Mouse (Mus musculus): ENCODE measurements around the gene Prm2. TPM values are rescaled to one million over a fixed set of nuclear protein-coding genes. Genes with fewer than 3 reads are reported as not detected.

Prm2 gene
- polyA plus RNA-seq, 1 experiment from 2014 or later: not detected

DNA sequence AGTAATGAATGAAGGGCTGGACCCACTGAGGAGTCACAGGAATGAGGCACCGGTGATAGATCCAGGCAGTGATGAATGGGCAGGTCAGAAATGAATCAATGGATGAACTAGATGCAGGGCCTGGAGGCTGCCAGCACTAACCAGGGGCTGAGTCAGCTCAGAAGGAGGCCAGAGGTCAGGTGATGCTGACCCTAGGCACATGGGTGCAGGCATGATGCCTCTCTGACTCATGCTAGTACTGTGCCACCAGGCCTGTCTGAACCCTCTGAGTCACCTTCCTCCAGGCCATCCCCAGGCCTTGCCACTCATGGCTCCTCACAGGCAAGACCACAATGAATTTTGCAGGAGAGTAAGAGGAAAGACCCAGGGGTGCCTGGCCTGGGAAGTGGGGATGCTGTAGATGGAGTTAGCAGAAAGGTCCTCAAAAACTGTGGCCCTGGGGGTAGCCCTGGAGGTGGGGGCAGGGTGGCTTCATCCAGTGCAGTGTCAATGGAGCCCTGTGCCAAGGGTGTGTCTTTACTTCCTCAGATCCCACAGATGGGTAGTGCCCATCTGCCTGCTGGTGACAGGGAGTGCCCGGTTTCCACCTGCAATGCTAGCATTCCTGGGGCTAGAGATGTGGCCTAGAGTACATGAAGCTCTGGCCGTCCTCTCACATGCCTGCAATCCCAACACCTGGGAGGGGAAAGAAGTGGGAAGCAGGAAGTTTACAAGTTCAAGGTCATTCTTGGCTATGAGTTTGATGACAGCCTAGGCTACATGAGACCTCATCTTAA lies 41.2 kb downstream of the Prm2 start:
- no peaks in the 10 kb centered on the region for H3K27me3 ChIP-seq (replicated peaks; ENCODE audit: control insufficient read depth, insufficient read depth, low read length)
- no peak overlapping the region for H3K4me2 ChIP-seq (ENCODE audit: low read length)
- no peaks in the 10 kb centered on the region for H3K36me3 ChIP-seq (ENCODE audit: control insufficient read depth, insufficient read depth, low read length)
- H3K9me3 ChIP-seq (ENCODE audit: control insufficient read depth, low read length): no peaks in the 10 kb centered on the region
- WGBS: 80% methylated on average over 3 of the region's 3 CpGs
- H3K27ac ChIP-seq (ENCODE audit: low read depth, low read length): no peak overlapping the region
- H3K9ac ChIP-seq (ENCODE audit: low read depth, low read length): no peak overlapping the region
- no peak overlapping the region for H3K4me3 ChIP-seq (ENCODE audit: low read length)
- no peak; the same call in 1 of the 2 replicates for ATAC-seq
- H3K4me1 ChIP-seq (ENCODE audit: control insufficient read depth, insufficient read depth, low read depth, low read length): peaks cover 2% of the 10 kb centered on the region

- H3K9me3 ChIP-seq (ENCODE audit: control insufficient read depth, low read length): no peaks in the 10 kb centered on the region
- peak; percentile 70 for ATAC-seq
- no peak overlapping the region for H3K27ac ChIP-seq (ENCODE audit: low read depth, low read length)
- H3K4me2 ChIP-seq (ENCODE audit: low read length): no peak overlapping the region
- no peak overlapping the region for H3K4me3 ChIP-seq (ENCODE audit: low read length)
- 50% methylated on average over 7 of the region's 7 CpGs for WGBS
- H3K4me1 ChIP-seq (ENCODE audit: control insufficient read depth, insufficient read depth, low read depth, low read length): peaks cover 4% of the 10 kb centered on the region
- H3K9ac ChIP-seq (ENCODE audit: low read depth, low read length): 0 out of 2 replicates have a peak overlapping the region, but pooled peaks have one; percentile 3
- H3K27me3 ChIP-seq (replicated peaks; ENCODE audit: control insufficient read depth, insufficient read depth, low read length): no peaks in the 10 kb centered on the region
- H3K36me3 ChIP-seq (ENCODE audit: control insufficient read depth, insufficient read depth, low read length): no peaks in the 10 kb centered on the region
These were observed 46.1 kb downstream of the Prm2 start for GRCm38 (mm10) chr16:10749824-10750223.

GRCm38 (mm10) chr16:10749226-10749625 lies 46.7 kb downstream of the Prm2 start:
- no peaks in the 10 kb centered on the region for H3K27me3 ChIP-seq (replicated peaks; ENCODE audit: control insufficient read depth, insufficient read depth, low read length)
- no peaks in the 10 kb centered on the region for H3K9me3 ChIP-seq (ENCODE audit: control insufficient read depth, low read length)
- ATAC-seq: peak; percentile 17; the same call in 1 of the 2 replicates
- no peak overlapping the region for H3K4me2 ChIP-seq (ENCODE audit: low read length)
- peaks cover 4% of the 10 kb centered on the region for H3K4me1 ChIP-seq (ENCODE audit: control insufficient read depth, insufficient read depth, low read depth, low read length)
- WGBS: 71% methylated on average over 7 of the region's 7 CpGs
- H3K27ac ChIP-seq (ENCODE audit: low read depth, low read length): no peak overlapping the region
- H3K4me3 ChIP-seq (ENCODE audit: low read length): no peak overlapping the region
- no peaks in the 10 kb centered on the region for H3K36me3 ChIP-seq (ENCODE audit: control insufficient read depth, insufficient read depth, low read length)
- no peak overlapping the region for H3K9ac ChIP-seq (ENCODE audit: low read depth, low read length)

Other genes with a start within 250 kb of the Prm2 start
- gene Socs1, start 10.6 kb downstream of the Prm2 start, polyA plus RNA-seq (2015; fragmentation: Nextera tagmentation; extraction: Ambion mirVana): 4.6 and 4.9 TPM in 2 replicates
- gene Tnp2, start 7.5 kb downstream of the Prm2 start, polyA plus RNA-seq (2015; fragmentation: Nextera tagmentation; extraction: Ambion mirVana): 0.30 TPM in 1 of 2 replicates, not detected in the other
- not detected in 2 replicates for gene Prm3, start 5.2 kb downstream of the Prm2 start, polyA plus RNA-seq (2015; fragmentation: Nextera tagmentation; extraction: Ambion mirVana)
- 0.51 TPM in 1 of 2 replicates, not detected in the other for gene Prm1, start 9.7 kb upstream of the Prm2 start, polyA plus RNA-seq (2015; fragmentation: Nextera tagmentation; extraction: Ambion mirVana)
- gene Gm11172, start 16.8 kb upstream of the Prm2 start, polyA plus RNA-seq (2015; fragmentation: Nextera tagmentation; extraction: Ambion mirVana): not detected in 2 replicates
- 0.70 and 0.74 TPM in 2 replicates for gene Rmi2, start 38.9 kb upstream of the Prm2 start, polyA plus RNA-seq (2015; fragmentation: Nextera tagmentation; extraction: Ambion mirVana)